Mouse (Mus musculus): ENCODE results near the gene Vps29. TPM values are rescaled to one million over a fixed set of nuclear protein-coding genes. Genes with fewer than 3 reads are reported as not detected.
"Not testable (repeated sequence)": the region's sequence is repeated elsewhere in the genome, so short reads cannot be mapped to it uniquely, and the experiment has no call there.

Gene Vps29
- total and polyA plus RNA-seq, 2 experiments from 2014 or later: 92.5 to 184 TPM

GRCm38 (mm10) chr5:122318100-122318499 lies 36.1 kb upstream of the Vps29 start:
- Histone ChIP-seq H3K4me2 (ENCODE audit: low read depth, low read length) (no peak overlapping the region), H3K9ac (replicated peaks; ENCODE audit: low read depth, low read length) (no peak overlapping the region), H3K4me1 (ENCODE audit: control insufficient read depth, insufficient read depth) (peaks cover 40% of the 10 kb centered on the region), H3K27ac (ENCODE audit: low read depth) (peak overlapping the region; percentile 99), H3K9me3 (replicated peaks; ENCODE audit: control insufficient read depth, low read length) (no peaks in the 10 kb centered on the region), H3K4me3 (ENCODE audit: low read depth, low read length) (no peak overlapping the region), H3K27me3 (ENCODE audit: control insufficient read depth, insufficient read depth, low read length) (no peaks in the 10 kb centered on the region), H3K36me3 (replicated peaks; ENCODE audit: control insufficient read depth, insufficient read depth, low read length) (peaks cover 42% of the 10 kb centered on the region)
- ATAC-seq (ENCODE audit: insufficient read depth, low read depth) (no peak), DNase-seq (ENCODE audit: low spot score) (no peak)
- 63% methylated on average over 3 of the region's 3 CpGs for WGBS
- TF ChIP-seq EP300 (IDR thresholded peaks at IDR 0.05; ENCODE audit: low read depth): no peak
- TF ChIP-seq CTCF (IDR thresholded peaks at IDR 0.05; ENCODE audit: low read depth): peak; percentile 51

- not testable (repeated sequence) for DNase-seq (ENCODE audit: low spot score); H3K4me3 ChIP-seq (ENCODE audit: low read depth, low read length); H3K27me3 ChIP-seq (ENCODE audit: control insufficient read depth, insufficient read depth, low read length); H3K9me3 ChIP-seq (replicated peaks; ENCODE audit: control insufficient read depth, low read length); H3K4me2 ChIP-seq (ENCODE audit: low read depth, low read length); ATAC-seq (ENCODE audit: insufficient read depth, low read depth)
- H3K36me3 ChIP-seq (replicated peaks; ENCODE audit: control insufficient read depth, insufficient read depth, low read length): peaks cover 39% of the 10 kb centered on the region
- WGBS: 54% methylated on average over 3 of the region's 3 CpGs
- H3K4me1 ChIP-seq (ENCODE audit: control insufficient read depth, insufficient read depth): peaks cover 40% of the 10 kb centered on the region
- 0 out of 2 replicates have a peak overlapping the region, but pooled peaks have one; percentile 45 for H3K9ac ChIP-seq (replicated peaks; ENCODE audit: low read depth, low read length)
- peak overlapping the region; percentile 99 for H3K27ac ChIP-seq (ENCODE audit: low read depth)
These were observed 35.2 kb upstream of the Vps29 start for GRCm38 (mm10) chr5:122318976-122319375.

- 36% methylated on average over 14 of the region's 14 CpGs for WGBS
- peaks cover 40% of the 10 kb centered on the region for H3K4me1 ChIP-seq (ENCODE audit: control insufficient read depth, insufficient read depth)
These were observed 34.5 kb upstream of the Vps29 start for GRCm38 (mm10) chr5:122319474-122320204.

GRCm38 (mm10) chr5:122320205-122320781 lies 33.9 kb upstream of the Vps29 start:
- no peak overlapping the region for H3K4me3 ChIP-seq (ENCODE audit: low read depth, low read length)
- H3K27ac ChIP-seq (ENCODE audit: low read depth): peak overlapping the region; percentile 99
- DNase-seq (ENCODE audit: low spot score) (no peak), ATAC-seq (ENCODE audit: insufficient read depth, low read depth) (peak; percentile 54)
- 45% methylated on average over 12 of the region's 12 CpGs for WGBS
- H3K9ac ChIP-seq (replicated peaks; ENCODE audit: low read depth, low read length): peak overlapping the region; percentile 14; the same call in 1 of the 2 replicates
- H3K4me1 ChIP-seq (ENCODE audit: control insufficient read depth, insufficient read depth): peaks cover 38% of the 10 kb centered on the region
- H3K27me3 ChIP-seq (ENCODE audit: control insufficient read depth, insufficient read depth, low read length): no peaks in the 10 kb centered on the region
- H3K9me3 ChIP-seq (replicated peaks; ENCODE audit: control insufficient read depth, low read length): no peaks in the 10 kb centered on the region
- peak overlapping the region; percentile 14; the same call in 1 of the 2 replicates for H3K4me2 ChIP-seq (ENCODE audit: low read depth, low read length)
- H3K36me3 ChIP-seq (replicated peaks; ENCODE audit: control insufficient read depth, insufficient read depth, low read length): peaks cover 51% of the 10 kb centered on the region
- no peak for TF ChIP-seq EP300 (IDR thresholded peaks at IDR 0.05; ENCODE audit: low read depth)
- TF ChIP-seq CTCF (IDR thresholded peaks at IDR 0.05; ENCODE audit: low read depth): no peak

More at GRCm38 (mm10) chr5:122319474-122320204, 34.5 kb upstream of the Vps29 start:
- peak overlapping the region; percentile 45; the same call in 1 of the 2 replicates for H3K9ac ChIP-seq (replicated peaks; ENCODE audit: low read depth, low read length)
- no peaks in the 10 kb centered on the region for H3K27me3 ChIP-seq (ENCODE audit: control insufficient read depth, insufficient read depth, low read length)
- ATAC-seq (ENCODE audit: insufficient read depth, low read depth): peak; percentile 71
- peak; percentile 29 for TF ChIP-seq EP300 (IDR thresholded peaks at IDR 0.05; ENCODE audit: low read depth)
- no peak for TF ChIP-seq CTCF (IDR thresholded peaks at IDR 0.05; ENCODE audit: low read depth)
- peak overlapping the region; percentile 99 for H3K27ac ChIP-seq (ENCODE audit: low read depth)
- H3K4me2 ChIP-seq (ENCODE audit: low read depth, low read length): peak overlapping the region; percentile 14; the same call in 1 of the 2 replicates
- H3K9me3 ChIP-seq (replicated peaks; ENCODE audit: control insufficient read depth, low read length): no peaks in the 10 kb centered on the region
- peaks cover 45% of the 10 kb centered on the region for H3K36me3 ChIP-seq (replicated peaks; ENCODE audit: control insufficient read depth, insufficient read depth, low read length)
- DNase-seq (ENCODE audit: low spot score): peak; percentile 87
- no peak overlapping the region for H3K4me3 ChIP-seq (ENCODE audit: low read depth, low read length)

- Histone ChIP-seq H3K27ac (ENCODE audit: low read depth) (peak overlapping the region; percentile 15; the same call in 1 of the 2 replicates), H3K4me3 (ENCODE audit: low read depth, low read length) (no peak overlapping the region), H3K9me3 (replicated peaks; ENCODE audit: control insufficient read depth, low read length) (no peaks in the 10 kb centered on the region), H3K4me2 (ENCODE audit: low read depth, low read length) (no peak overlapping the region), H3K27me3 (ENCODE audit: control insufficient read depth, insufficient read depth, low read length) (no peaks in the 10 kb centered on the region), H3K9ac (replicated peaks; ENCODE audit: low read depth, low read length) (no peak overlapping the region), H3K36me3 (replicated peaks; ENCODE audit: control insufficient read depth, insufficient read depth, low read length) (peaks cover 53% of the 10 kb centered on the region), H3K4me1 (ENCODE audit: control insufficient read depth, insufficient read depth) (peaks cover 17% of the 10 kb centered on the region)
- DNase-seq (ENCODE audit: low spot score) (no peak), ATAC-seq (ENCODE audit: insufficient read depth, low read depth) (no peak)
- WGBS: 43% methylated on average over 8 of the region's 8 CpGs
- TF ChIP-seq CTCF (IDR thresholded peaks at IDR 0.05; ENCODE audit: low read depth) (no peak), EP300 (IDR thresholded peaks at IDR 0.05; ENCODE audit: low read depth) (no peak)
These were observed 30.6 kb upstream of the Vps29 start for GRCm38 (mm10) chr5:122323523-122323922.
